Mouse (Mus musculus) left cerebral cortex, postnatal 14 days (tissue): ENCODE measurements around the gene Usp43. TPM values are rescaled to one million over a fixed set of nuclear protein-coding genes. Genes with fewer than 3 reads are reported as not detected.

ENCODE experiments used
- DNase-seq, 2 experiments: peaks; one replicate each; pipeline ENCODE4 v3.0.0; 2021 to 2022; ENCODE audit warnings: low spot score in 2 of 2, mixed read lengths in 1 of 2
- intact Hi-C: fragments of 180-260 bp; cut with DNase I; formaldehyde crosslinking; loops from one replicate; pipeline ENCODE4 v1.15.1; 2025
- long read RNA-seq, 2 experiments: library from polyadenylated mRNA; stranded (forward); transcript quantifications; one replicate each; pipeline ENCODE4 v2.0.0; 2021
- total RNA-seq, 2 experiments: library from RNA; stranded (reverse); gene quantifications; 2 replicates each; pipeline ENCODE4 v1.2.3; 2021

Gene Usp43
- total RNA-seq: 10 to 100 TPM; 11.1 to 12.2 TPM
- long read RNA-seq, experiment 1, full-length matches to known transcripts: 10 of 21 reads
- long read RNA-seq, experiment 1, partial matches to known transcripts: 8 of 21 reads
- long read RNA-seq, experiment 1, other reads (novel, unspliced or antisense): 3 of 21 reads
- long read RNA-seq, experiment 2, full-length matches to known transcripts: 6 of 10 reads
- long read RNA-seq, experiment 2, partial matches to known transcripts: 3 of 10 reads
- long read RNA-seq, experiment 2, other reads (novel, unspliced or antisense): 1 of 10 reads

GRCm38 (mm10) chr11:67921827-67922754, at the start of gene Usp43:
Gene Usp43, minus strand, starts transcription at chr11:67922153.
- intact Hi-C loops: loop anchor here (5.0 kb wide), 1 partner anchor 35 kb away; no protein-coding TSS in a partner anchor
- peak in 1 of 2 experiments; percentile 15 for DNase-seq

GRCm38 (mm10) chr11:67967831-67968230, 45.9 kb upstream of the Usp43 start:
- intact Hi-C loops: no loop called here
- DNase-seq: no peak

- intact Hi-C loops: no loop called here
- peak; percentile 81 to 95 for DNase-seq
Measured at GRCm38 (mm10) chr11:67965905-67966878, 44.2 kb upstream of the Usp43 start, which contains the start of gene Stx8. Gene Stx8, plus strand, starts transcription at chr11:67966193.

GRCm38 (mm10) chr11:67965242-67965883, 43.4 kb upstream of the Usp43 start, which contains the start of gene Cfap52:
Gene Cfap52, minus strand, starts transcription at chr11:67965651.
- DNase-seq: peak; percentile 87 to 91
- intact Hi-C loops: no loop called here

GRCm38 (mm10) chr11:67964110-67964509, 42.2 kb upstream of the Usp43 start:
- no peak for DNase-seq
- intact Hi-C loops: no loop called here

- intact Hi-C loops: no loop called here
- DNase-seq: no peak
Measured at GRCm38 (mm10) chr11:67954413-67954812, 32.5 kb upstream of the Usp43 start.

GRCm38 (mm10) chr11:67953604-67954003, 31.7 kb upstream of the Usp43 start:
- DNase-seq: no peak
- intact Hi-C loops: no loop called here

GRCm38 (mm10) chr11:67949475-67949874, 27.5 kb upstream of the Usp43 start:
- no peak for DNase-seq
- intact Hi-C loops: no loop called here

GRCm38 (mm10) chr11:67948229-67948628, 26.3 kb upstream of the Usp43 start:
- DNase-seq: no peak
- intact Hi-C loops: no loop called here

GRCm38 (mm10) chr11:67932156-67932555, 10.2 kb upstream of the Usp43 start:
- no peak for DNase-seq
- intact Hi-C loops: no loop called here

GRCm38 (mm10) chr11:67926348-67927055, 4.5 kb upstream of the Usp43 start:
- intact Hi-C loops: loop anchor here (2.0 kb wide), 1 partner anchor 106 kb away; no protein-coding TSS in a partner anchor
- DNase-seq: peak; percentile 20 to 25

GRCm38 (mm10) chr11:67925000-67925399, 3.0 kb upstream of the Usp43 start:
- intact Hi-C loops: loop anchor here (5.0 kb wide), 1 partner anchor 38 kb away; no protein-coding TSS in a partner anchor
- DNase-seq: peak; percentile 12 to 45

- DNase-seq: no peak
- intact Hi-C loops: loop anchor here (5.0 kb wide), 1 partner anchor 36 kb away; no protein-coding TSS in a partner anchor
Measured at GRCm38 (mm10) chr11:67923720-67924119, 1.8 kb upstream of the Usp43 start.

- intact Hi-C loops: loop anchor here (5.0 kb wide), 1 partner anchor 35 kb away; no protein-coding TSS in a partner anchor
- peak; percentile 21 to 72 for DNase-seq
Measured at GRCm38 (mm10) chr11:67922755-67923125, 787 bp upstream of the Usp43 start.

- peak in 1 of 2 experiments; percentile 17 for DNase-seq
- intact Hi-C loops: loop anchor here (5.0 kb wide), 1 partner anchor 34 kb away; no protein-coding TSS in a partner anchor
Measured at GRCm38 (mm10) chr11:67921091-67921826, 694 bp downstream of the Usp43 start.

GRCm38 (mm10) chr11:67920226-67920960, 1.6 kb downstream of the Usp43 start:
- no peak for DNase-seq
- intact Hi-C loops: loop anchor here (5.0 kb wide), 1 partner anchor 33 kb away; no protein-coding TSS in a partner anchor
